Mouse (Mus musculus): ENCODE data around the gene Olfr56.
"Not testable (repeated sequence)": the region's sequence is repeated elsewhere in the genome, so short reads cannot be mapped to it uniquely, and the experiment has no call there.

Gene Olfr56

GRCm38 (mm10) chr11:48978240-48978939 is at the start of gene Olfr56:
Gene Olfr56 (plus strand): TSS chr11:48978889.
- DNase-seq (ENCODE audit: low spot score) = not testable (repeated sequence)

GRCm38 (mm10) chr11:48933422-48933821 is 45.3 kb upstream of the Olfr56 start:
- DNase-seq (ENCODE audit: low spot score) = not testable (repeated sequence)

- peak; percentile 7 for DNase-seq (ENCODE audit: low spot score)
Measured at GRCm38 (mm10) chr11:48933923-48934322, 44.8 kb upstream of the Olfr56 start.

- not testable (repeated sequence) for DNase-seq (ENCODE audit: low spot score)
Measured at GRCm38 (mm10) chr11:48935291-48935690, 43.4 kb upstream of the Olfr56 start.

- DNase-seq (ENCODE audit: low spot score) = not testable (repeated sequence)
Measured at GRCm38 (mm10) chr11:48939286-48939685, 39.4 kb upstream of the Olfr56 start.

- DNase-seq (ENCODE audit: low spot score) = not testable (repeated sequence)
Measured at GRCm38 (mm10) chr11:48946090-48946489, 32.6 kb upstream of the Olfr56 start, which contains the start of gene Psme2b. Gene Psme2b (minus strand): TSS chr11:48946190.

GRCm38 (mm10) chr11:48974686-48975085 is 4.0 kb upstream of the Olfr56 start:
- DNase-seq (ENCODE audit: low spot score) = not testable (repeated sequence)

- not testable (repeated sequence) for DNase-seq (ENCODE audit: low spot score)
Measured at GRCm38 (mm10) chr11:48979251-48979650, 562 bp downstream of the Olfr56 start, which contains the start of gene 9930111J21Rik1. Gene 9930111J21Rik1 (minus strand): TSS chr11:48979398.

GRCm38 (mm10) chr11:48980052-48980451 is 1.4 kb downstream of the Olfr56 start:
- DNase-seq (ENCODE audit: low spot score) = not testable (repeated sequence)

GRCm38 (mm10) chr11:48982848-48983247 is 4.2 kb downstream of the Olfr56 start:
- DNase-seq (ENCODE audit: low spot score) = not testable (repeated sequence)

- DNase-seq (ENCODE audit: low spot score) = not testable (repeated sequence)
Measured at GRCm38 (mm10) chr11:48988219-48988618, 9.5 kb downstream of the Olfr56 start.

- not testable (repeated sequence) for DNase-seq (ENCODE audit: low spot score)
Measured at GRCm38 (mm10) chr11:48989981-48990380, 11.3 kb downstream of the Olfr56 start.

- DNase-seq (ENCODE audit: low spot score) = not testable (repeated sequence)
Measured at GRCm38 (mm10) chr11:48991740-48992520, 13.2 kb downstream of the Olfr56 start, which contains the start of gene Gm12185. Gene Gm12185 (minus strand): TSS chr11:48992226.

GRCm38 (mm10) chr11:48993296-48993695 is 14.6 kb downstream of the Olfr56 start:
- not testable (repeated sequence) for DNase-seq (ENCODE audit: low spot score)

- DNase-seq (ENCODE audit: low spot score) = not testable (repeated sequence)
Measured at GRCm38 (mm10) chr11:48994018-48994417, 15.3 kb downstream of the Olfr56 start, which contains the start of gene Tgtp1. Gene Tgtp1 (minus strand): TSS chr11:48994172.

- DNase-seq (ENCODE audit: low spot score) = not testable (repeated sequence)
Measured at GRCm38 (mm10) chr11:49000411-49000810, 21.7 kb downstream of the Olfr56 start.

- DNase-seq (ENCODE audit: low spot score) = not testable (repeated sequence)
Measured at GRCm38 (mm10) chr11:49006317-49006716, 27.6 kb downstream of the Olfr56 start.

GRCm38 (mm10) chr11:49006785-49007184 is 28.1 kb downstream of the Olfr56 start:
- DNase-seq (ENCODE audit: low spot score) = not testable (repeated sequence)

GRCm38 (mm10) chr11:49012074-49012473 is 33.4 kb downstream of the Olfr56 start:
- not testable (repeated sequence) for DNase-seq (ENCODE audit: low spot score)

- not testable (repeated sequence) for DNase-seq (ENCODE audit: low spot score)
Measured at GRCm38 (mm10) chr11:49050064-49050463, 71.4 kb downstream of the Olfr56 start.

- not testable (repeated sequence) for DNase-seq (ENCODE audit: low spot score)
Measured at GRCm38 (mm10) chr11:49051093-49051891, 72.6 kb downstream of the Olfr56 start, which contains the start of gene 9930111J21Rik2. Gene 9930111J21Rik2 (minus strand): TSS chr11:49051242.

Data from yolk sac, embryonic 10.5 days (tissue).